Mouse (Mus musculus): ENCODE measurements around the gene Ppp2r1b.

The Ppp2r1b gene

GRCm38 (mm10) chr9:50911861-50912515 is 66.9 kb downstream of the Ppp2r1b start:
- DNase-seq (ENCODE audit: low read depth, low spot score), result no peak

GRCm38 (mm10) chr9:50918131-50918530 is 73.0 kb downstream of the Ppp2r1b start:
- DNase-seq (ENCODE audit: low read depth, low spot score), result no peak

GRCm38 (mm10) chr9:50919554-50919953 is 74.5 kb downstream of the Ppp2r1b start:
- DNase-seq (ENCODE audit: low read depth, low spot score), result no peak

- DNase-seq (ENCODE audit: low read depth, low spot score), result no peak
Measured at GRCm38 (mm10) chr9:50920933-50921895, 76.1 kb downstream of the Ppp2r1b start.

GRCm38 (mm10) chr9:50922363-50923153 is 77.5 kb downstream of the Ppp2r1b start:
- DNase-seq (ENCODE audit: low read depth, low spot score), result no peak

GRCm38 (mm10) chr9:50924454-50924853 is 79.4 kb downstream of the Ppp2r1b start:
- no peak for DNase-seq (ENCODE audit: low read depth, low spot score)

- DNase-seq (ENCODE audit: low read depth, low spot score), result no peak
Measured at GRCm38 (mm10) chr9:50925801-50926200, 80.7 kb downstream of the Ppp2r1b start.

- no peak for DNase-seq (ENCODE audit: low read depth, low spot score)
Measured at GRCm38 (mm10) chr9:50929986-50930385, 84.9 kb downstream of the Ppp2r1b start.

- DNase-seq (ENCODE audit: low read depth, low spot score), result no peak
Measured at GRCm38 (mm10) chr9:50941804-50942401, 96.8 kb downstream of the Ppp2r1b start.

GRCm38 (mm10) chr9:50942711-50943110 is 97.6 kb downstream of the Ppp2r1b start:
- DNase-seq (ENCODE audit: low read depth, low spot score), result no peak
